Mouse (Mus musculus) thymus, adult 2 months (tissue): Measurements from ENCODE around the gene Sspo.

Experiments
- CTCF ChIP-seq: fragments of 200-500 bp; IDR thresholded peaks from 2 replicates; pipeline ENCODE4 v1.5.1; 2012; ENCODE audit warnings: mild to moderate bottlenecking, control low read depth, low read length, moderate library complexity, borderline replicate concordance; ENCODE audit not compliant: control insufficient read depth, poor library complexity, insufficient read depth; ENCODE audit errors: extremely low read depth
- POLR2A ChIP-seq: fragments of 200-500 bp; IDR thresholded peaks from 2 replicates; pipeline ENCODE4 v1.6.1; 2012; ENCODE audit warnings: mild to moderate bottlenecking, low read length, control low read depth, moderate library complexity; ENCODE audit not compliant: control insufficient read depth, poor library complexity, insufficient read depth; ENCODE audit errors: extremely low read depth

GRCm38 (mm10) chr6:48424074-48424473 is 24.0 kb upstream of the Sspo start:
- TF ChIP-seq CTCF (no peak), POLR2A (no peak)
